Comparison of ENCODE assay signal across 11 mouse cellular contexts in the genomic region with DNA sequence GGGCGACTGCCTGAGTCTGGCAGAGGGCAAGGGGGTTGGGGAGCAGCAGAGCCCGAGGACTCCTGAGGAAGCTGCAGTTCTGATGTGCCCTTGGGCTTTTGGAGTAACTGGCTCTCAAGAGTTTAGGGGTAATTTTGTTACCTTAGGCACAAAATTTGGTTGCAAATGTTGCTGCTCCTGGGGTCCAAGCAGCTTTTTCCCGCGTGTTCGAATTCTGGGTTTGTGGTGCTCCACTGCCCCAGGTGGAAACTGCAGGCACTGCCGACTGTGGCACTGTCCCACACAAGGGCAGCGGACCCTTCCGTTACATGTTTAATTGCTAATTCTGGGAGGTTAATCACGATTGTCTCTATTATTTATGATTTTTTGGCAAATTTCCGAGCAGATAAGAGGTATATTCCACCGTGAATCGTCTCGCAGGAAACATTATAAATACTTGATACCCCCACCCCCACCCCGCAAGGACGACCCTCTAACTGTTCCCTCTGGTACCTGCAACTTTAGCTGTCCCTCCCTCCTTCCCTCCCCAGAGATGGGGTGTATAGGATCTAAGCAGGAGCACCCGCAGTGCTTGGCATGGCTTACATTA. TPM values are rescaled to one million over a fixed set of nuclear protein-coding genes. Genes with fewer than 3 reads are reported as not detected.
DNase-seq lines count a peak whose midpoint lies in the region; ATAC-seq and TF ChIP-seq lines count a peak whose summit lies in the region.
"Had no signal": no experiment of that assay in that cellular context is flagged by ENCODE, and none has a peak within 500 bp of the region (broad histone marks: within the 10 kb centered on the region; RNA-seq: fewer than 3 reads in every experiment).

No protein-coding gene starts in this region.

- no peak for DNase-seq in layer of hippocampus, adult 2 months (ENCODE audit: low spot score in 2 of 2)
- DNase-seq in layer of hippocampus, adult 9-10 months (ENCODE audit: low spot score): no peak
- DNase-seq in embryo, embryonic 11 days: peak; percentile 64
- no peak for DNase-seq in heart, postnatal 0 days (ENCODE audit: low spot score)
- DNase-seq in neural tube, embryonic 11.5 days (ENCODE audit: low spot score): peak; percentile 33
- no peak for DNase-seq in urinary bladder, adult 18-20 months (ENCODE audit: low spot score in 2 of 2)
- DNase-seq in c-Kit-positive CD71-positive TER-119-positive erythroid progenitor cells, embryonic 14.5 days (ENCODE audit: low spot score): no peak
- no peak for DNase-seq in left cerebral cortex, adult 9 months (ENCODE audit: low spot score in 2 of 2)
- DNase-seq: cerebellum, adult 11 months; gastrocnemius, postnatal 10 days had no signal

- H3K4me3 ChIP-seq in layer of hippocampus, adult 2 months: no peak overlapping the region
- peak overlapping the region; percentile 18; the same call in 1 of the 2 replicates for H3K4me3 ChIP-seq in heart, postnatal 0 days (ENCODE audit: low read depth, low read length)
- no peak overlapping the region for H3K4me3 ChIP-seq in neural tube, embryonic 11.5 days (ENCODE audit: low read depth, low read length)
- H3K4me3 ChIP-seq: myocyte had no signal

- H3K9me3 ChIP-seq in heart, postnatal 0 days (replicated peaks; ENCODE audit: control insufficient read depth, low read length): no peaks in the 10 kb centered on the region
- H3K9me3 ChIP-seq in neural tube, embryonic 11.5 days (ENCODE audit: control insufficient read depth, low read length): no peaks in the 10 kb centered on the region

- no peak overlapping the region for H3K9ac ChIP-seq in heart, postnatal 0 days (replicated peaks; ENCODE audit: low read depth, low read length)
- no peak overlapping the region for H3K9ac ChIP-seq in neural tube, embryonic 11.5 days (ENCODE audit: low read length)

- no peak overlapping the region for H3K27ac ChIP-seq in layer of hippocampus, adult 2 months
- no peak overlapping the region for H3K27ac ChIP-seq in heart, postnatal 0 days (ENCODE audit: low read depth)
- H3K27ac ChIP-seq in neural tube, embryonic 11.5 days (ENCODE audit: low read depth, low read length): no peak overlapping the region

- 9% methylated on average over 16 of the region's 16 CpGs for WGBS in heart, postnatal 0 days
- 4% methylated on average over 16 of the region's 16 CpGs for whole genome bisulfite sequencing in neural tube, embryonic 11.5 days

- peak overlapping the region; percentile 42; the same call in 1 of the 2 replicates for H3K4me2 ChIP-seq in heart, postnatal 0 days (ENCODE audit: low read depth, low read length)
- H3K4me2 ChIP-seq in neural tube, embryonic 11.5 days (ENCODE audit: low read depth): peak overlapping the region; percentile 5; the same call in 1 of the 2 replicates

- TF ChIP-seq EP300 in heart, postnatal 0 days (IDR thresholded peaks at IDR 0.05; ENCODE audit: low read depth): no peak

- H3K4me1 ChIP-seq in heart, postnatal 0 days (ENCODE audit: control insufficient read depth, insufficient read depth): peaks cover 7% of the 10 kb centered on the region; the same call in 1 of the 2 replicates
- no peaks in the 10 kb centered on the region for H3K4me1 ChIP-seq in neural tube, embryonic 11.5 days (ENCODE audit: control insufficient read depth, insufficient read depth, low read length)

- no peak for ATAC-seq in heart, postnatal 0 days (ENCODE audit: insufficient read depth, low read depth)
- ATAC-seq in neural tube, embryonic 11.5 days (ENCODE audit: insufficient read depth, low FRiP score, low TSS enrichment): no peak

- H3K27me3 ChIP-seq in heart, postnatal 0 days (ENCODE audit: control insufficient read depth, insufficient read depth, low read length): peaks cover 57% of the 10 kb centered on the region
- peaks cover 57% of the 10 kb centered on the region for H3K27me3 ChIP-seq in neural tube, embryonic 11.5 days (ENCODE audit: control insufficient read depth, insufficient read depth, low read length)

- peak; percentile 50 for TF ChIP-seq CTCF in layer of hippocampus, adult 2 months (conservative IDR thresholded peaks at IDR 0.05)
- TF ChIP-seq CTCF in heart, postnatal 0 days (IDR thresholded peaks at IDR 0.05; ENCODE audit: low read depth): peak; percentile 34

- H3K36me3 ChIP-seq in heart, postnatal 0 days (replicated peaks; ENCODE audit: control insufficient read depth, insufficient read depth, low read length): no peaks in the 10 kb centered on the region
- H3K36me3 ChIP-seq in neural tube, embryonic 11.5 days (ENCODE audit: control insufficient read depth, insufficient read depth, low read length): no peaks in the 10 kb centered on the region

RNA-seq across cellular contexts. Expression of a gene that starts 10.9 kb away (rescaled TPM):
- not detected for total RNA-seq in layer of hippocampus, adult 2 months (2021)
- not detected in 2 replicates for total RNA-seq in heart, postnatal 0 days (2014; rRNA removed; ENCODE audit: low replicate concordance)
- not detected in 2 replicates for polyA plus RNA-seq in heart, postnatal 0 days (2015; fragmentation: Nextera tagmentation; extraction: Ambion mirVana)
- 36.7 and 52.8 TPM in 2 replicates for polyA plus RNA-seq in neural tube, embryonic 11.5 days (2014; fragmentation: Nextera tagmentation; extraction: Ambion mirVana)
- total RNA-seq: gastrocnemius, postnatal 10 days had no signal

RNA-seq across cellular contexts. Expression of a gene that starts 37.4 kb away (rescaled TPM):
- total RNA-seq in layer of hippocampus, adult 2 months (2021): 10 to 100 TPM; 38.6 to 44.8 TPM
- total RNA-seq in heart, postnatal 0 days (2014; rRNA removed; ENCODE audit: low replicate concordance): 85.6 and 94.5 TPM in 2 replicates
- polyA plus RNA-seq in heart, postnatal 0 days (2015; fragmentation: Nextera tagmentation; extraction: Ambion mirVana): 929 and 949 TPM in 2 replicates
- polyA plus RNA-seq in neural tube, embryonic 11.5 days (2014; fragmentation: Nextera tagmentation; extraction: Ambion mirVana): 122 and 138 TPM in 2 replicates

Comparison
In these comparisons a context has a peak if more than half of its experiments do, and no peak if none do; other contexts are left out.
1. DNase-seq: peak in embryo, embryonic 11 days (single experiment) and neural tube, embryonic 11.5 days (single experiment); none in layer of hippocampus, adult 2 months (0 of 2), layer of hippocampus, adult 9-10 months (single experiment), heart, postnatal 0 days (single experiment), urinary bladder, adult 18-20 months (0 of 2), c-Kit-positive CD71-positive TER-119-positive erythroid progenitor cells, embryonic 14.5 days (single experiment) and left cerebral cortex, adult 9 months (0 of 2).